Mouse (Mus musculus): ENCODE measurements around the gene Slc38a9. TPM values are rescaled to one million over a fixed set of nuclear protein-coding genes. Genes with fewer than 3 reads are reported as not detected.

Slc38a9 gene
- polyA plus RNA-seq (2015; fragmentation: Nextera tagmentation; extraction: Ambion mirVana): 17.7 and 18.4 TPM in 2 replicates

DNA sequence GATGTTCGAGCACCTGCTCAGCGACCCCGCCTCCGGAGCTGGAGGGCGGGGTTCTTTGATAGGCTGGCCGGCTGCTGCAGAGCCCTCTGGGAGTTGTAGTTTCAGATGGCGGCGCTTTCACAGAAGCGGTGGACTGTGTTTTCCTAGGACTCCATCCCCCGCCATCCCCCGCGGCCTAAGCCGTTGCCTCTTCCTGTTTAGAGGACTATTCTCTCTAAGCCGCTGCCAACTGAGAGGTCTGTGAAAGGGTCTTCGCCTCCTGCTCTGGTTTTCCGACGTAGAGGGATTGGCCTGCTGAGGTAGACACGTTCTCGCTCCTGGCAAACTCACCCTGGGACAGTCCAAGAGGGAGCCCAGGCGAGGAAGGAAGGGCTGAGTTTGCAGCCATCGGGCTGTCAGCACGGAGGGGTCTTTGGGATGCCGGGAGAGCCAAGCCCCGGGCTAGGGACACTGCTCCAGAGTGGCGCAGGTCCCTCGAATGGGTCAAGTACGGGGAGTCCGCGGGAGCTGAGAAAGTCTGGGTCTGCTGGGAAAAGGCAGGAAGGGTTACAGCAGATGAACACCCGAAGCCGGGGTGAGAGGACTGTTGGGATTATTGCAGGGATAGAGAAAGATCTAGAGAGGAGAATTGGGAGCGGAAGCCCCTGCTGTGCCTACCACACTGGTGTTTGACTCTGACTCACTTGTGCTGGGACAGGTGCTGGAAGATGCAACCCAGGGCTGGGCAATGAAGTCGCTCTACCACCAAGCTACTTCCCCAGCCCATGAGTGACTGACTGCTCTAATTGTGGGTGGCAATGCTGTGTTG is at the start of gene Slc38a9:
Slc38a9 (plus strand) TSS at position 178 of the 808 bp plus-strand sequence.
- ATAC-seq (ENCODE audit: low FRiP score, low TSS enrichment): peak; percentile 100
- Histone ChIP-seq H3K9me3 (ENCODE audit: low read length) (no peaks in the 10 kb centered on the region), H3K4me1 (ENCODE audit: insufficient read depth, low read length) (peaks cover 11% of the 10 kb centered on the region), H3K27me3 (ENCODE audit: insufficient read depth, low read length) (no peaks in the 10 kb centered on the region), H3K36me3 (ENCODE audit: insufficient read depth, low read length) (no peaks in the 10 kb centered on the region), H3K27ac (ENCODE audit: low read length) (no peak within 1 kb of the TSS), H3K9ac (replicated peaks; ENCODE audit: low read length) (peak within 1 kb of the TSS; percentile 72), H3K4me3 (ENCODE audit: low read length) (peak within 1 kb of the TSS; percentile 72), H3K4me2 (replicated peaks; ENCODE audit: low read depth, low read length) (peak within 1 kb of the TSS; percentile 68)
- under 1% methylated on average over 33 of the region's 33 CpGs for WGBS

DNA sequence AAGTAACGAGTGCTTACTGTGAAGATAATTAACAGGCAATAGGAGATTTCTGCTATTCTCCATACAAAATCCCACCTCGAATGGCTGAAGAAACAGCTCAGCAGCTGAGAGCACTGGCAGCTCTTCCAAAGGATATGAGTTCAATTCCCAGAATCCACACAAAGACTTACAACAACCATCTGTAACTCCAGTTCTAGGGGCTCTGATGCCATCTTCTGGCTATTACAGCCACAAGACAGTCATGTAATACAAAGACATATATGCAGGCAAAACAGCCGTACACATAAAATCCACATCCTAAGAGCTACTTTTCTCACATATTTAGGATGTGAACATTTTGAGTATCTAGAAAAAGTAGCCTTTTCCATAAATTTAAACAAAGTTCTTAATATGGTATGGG is 39.0 kb upstream of the Slc38a9 start:
- Histone ChIP-seq H3K36me3 (ENCODE audit: insufficient read depth, low read length) (no peaks in the 10 kb centered on the region), H3K4me2 (replicated peaks; ENCODE audit: low read depth, low read length) (no peak overlapping the region), H3K9me3 (ENCODE audit: low read length) (no peaks in the 10 kb centered on the region), H3K4me3 (ENCODE audit: low read length) (no peak overlapping the region), H3K27ac (ENCODE audit: low read length) (no peak overlapping the region), H3K4me1 (ENCODE audit: insufficient read depth, low read length) (no peaks in the 10 kb centered on the region), H3K9ac (replicated peaks; ENCODE audit: low read length) (no peak overlapping the region), H3K27me3 (ENCODE audit: insufficient read depth, low read length) (no peaks in the 10 kb centered on the region)
- ATAC-seq (ENCODE audit: low FRiP score, low TSS enrichment): no peak
- 54% methylated on average over 3 of the region's 3 CpGs for WGBS

DNA sequence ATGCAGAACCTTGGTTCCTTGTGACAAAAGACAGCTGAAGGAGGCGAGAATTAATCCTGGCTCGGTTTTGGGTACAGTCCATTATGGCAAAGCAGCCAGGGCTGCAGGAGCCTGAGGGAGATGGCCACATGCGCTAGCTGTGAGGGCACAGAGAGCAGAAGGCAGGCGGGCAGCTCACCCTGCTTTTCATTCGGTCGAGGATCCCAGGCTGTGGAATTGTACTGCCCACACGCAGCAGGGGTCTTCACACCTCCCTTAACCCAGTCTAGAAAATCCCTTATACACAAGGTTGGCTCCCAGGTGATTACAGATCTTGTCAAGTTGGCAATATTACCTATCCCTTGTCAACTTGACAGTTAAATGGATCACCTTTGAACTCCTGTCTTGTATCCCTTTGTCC is 36.9 kb upstream of the Slc38a9 start:
- ATAC-seq (ENCODE audit: low FRiP score, low TSS enrichment): no peak
- H3K27me3 ChIP-seq (ENCODE audit: insufficient read depth, low read length): no peaks in the 10 kb centered on the region
- no peak overlapping the region for H3K4me2 ChIP-seq (replicated peaks; ENCODE audit: low read depth, low read length)
- 66% methylated on average over 7 of the region's 7 CpGs for WGBS
- H3K4me3 ChIP-seq (ENCODE audit: low read length): no peak overlapping the region
- H3K9ac ChIP-seq (replicated peaks; ENCODE audit: low read length): no peak overlapping the region
- no peaks in the 10 kb centered on the region for H3K9me3 ChIP-seq (ENCODE audit: low read length)
- H3K27ac ChIP-seq (ENCODE audit: low read length): no peak overlapping the region
- no peaks in the 10 kb centered on the region for H3K36me3 ChIP-seq (ENCODE audit: insufficient read depth, low read length)
- no peaks in the 10 kb centered on the region for H3K4me1 ChIP-seq (ENCODE audit: insufficient read depth, low read length)

DNA sequence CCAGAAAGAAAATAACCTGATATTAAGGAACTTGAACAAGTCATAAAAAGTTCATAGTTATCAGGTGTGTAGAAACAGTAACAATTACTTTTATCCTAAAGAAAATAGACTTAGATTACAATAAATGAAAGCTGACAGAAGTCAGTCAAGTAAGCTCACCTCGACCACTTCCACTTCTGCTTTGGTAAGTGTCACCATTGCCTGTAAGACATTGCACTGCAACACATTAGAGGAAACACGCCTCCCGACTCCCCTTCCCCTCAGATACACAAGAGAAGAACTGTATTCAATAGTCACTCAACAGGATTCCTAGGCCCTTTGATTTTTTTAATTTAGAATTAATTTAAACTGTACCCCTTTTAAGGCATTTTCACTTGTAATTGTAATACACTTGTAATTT is 35.9 kb upstream of the Slc38a9 start:
- Histone ChIP-seq H3K36me3 (ENCODE audit: insufficient read depth, low read length) (no peaks in the 10 kb centered on the region), H3K4me1 (ENCODE audit: insufficient read depth, low read length) (no peaks in the 10 kb centered on the region), H3K27ac (ENCODE audit: low read length) (no peak overlapping the region), H3K4me3 (ENCODE audit: low read length) (no peak overlapping the region), H3K9ac (replicated peaks; ENCODE audit: low read length) (no peak overlapping the region), H3K4me2 (replicated peaks; ENCODE audit: low read depth, low read length) (no peak overlapping the region), H3K27me3 (ENCODE audit: insufficient read depth, low read length) (no peaks in the 10 kb centered on the region), H3K9me3 (ENCODE audit: low read length) (no peaks in the 10 kb centered on the region)
- ATAC-seq (ENCODE audit: low FRiP score, low TSS enrichment): no peak
- 81% methylated on average over 3 of the region's 3 CpGs for WGBS

DNA sequence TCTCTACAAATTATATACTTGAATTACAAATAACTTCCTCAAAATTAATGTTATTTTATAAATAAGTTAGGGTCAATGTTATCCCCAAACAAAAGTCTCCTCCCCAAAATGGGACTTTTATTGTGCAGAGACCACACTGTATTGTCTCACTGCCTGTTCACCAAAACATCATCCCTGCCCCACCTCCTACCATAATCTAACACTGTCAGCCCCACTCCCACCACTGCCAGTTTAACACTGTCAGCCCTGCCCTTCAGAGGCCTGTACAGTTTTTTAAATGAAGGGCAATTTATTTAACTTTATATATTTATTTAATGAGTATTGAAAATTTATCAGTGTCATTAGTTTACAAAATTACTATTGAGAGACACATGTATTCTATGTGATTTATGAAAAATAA is 35.0 kb upstream of the Slc38a9 start:
- Histone ChIP-seq H3K27ac (ENCODE audit: low read length) (no peak overlapping the region), H3K36me3 (ENCODE audit: insufficient read depth, low read length) (no peaks in the 10 kb centered on the region), H3K4me1 (ENCODE audit: insufficient read depth, low read length) (no peaks in the 10 kb centered on the region), H3K27me3 (ENCODE audit: insufficient read depth, low read length) (no peaks in the 10 kb centered on the region), H3K9me3 (ENCODE audit: low read length) (no peaks in the 10 kb centered on the region), H3K9ac (replicated peaks; ENCODE audit: low read length) (no peak overlapping the region), H3K4me2 (replicated peaks; ENCODE audit: low read depth, low read length) (no peak overlapping the region), H3K4me3 (ENCODE audit: low read length) (no peak overlapping the region)
- ATAC-seq (ENCODE audit: low FRiP score, low TSS enrichment): no peak

DNA sequence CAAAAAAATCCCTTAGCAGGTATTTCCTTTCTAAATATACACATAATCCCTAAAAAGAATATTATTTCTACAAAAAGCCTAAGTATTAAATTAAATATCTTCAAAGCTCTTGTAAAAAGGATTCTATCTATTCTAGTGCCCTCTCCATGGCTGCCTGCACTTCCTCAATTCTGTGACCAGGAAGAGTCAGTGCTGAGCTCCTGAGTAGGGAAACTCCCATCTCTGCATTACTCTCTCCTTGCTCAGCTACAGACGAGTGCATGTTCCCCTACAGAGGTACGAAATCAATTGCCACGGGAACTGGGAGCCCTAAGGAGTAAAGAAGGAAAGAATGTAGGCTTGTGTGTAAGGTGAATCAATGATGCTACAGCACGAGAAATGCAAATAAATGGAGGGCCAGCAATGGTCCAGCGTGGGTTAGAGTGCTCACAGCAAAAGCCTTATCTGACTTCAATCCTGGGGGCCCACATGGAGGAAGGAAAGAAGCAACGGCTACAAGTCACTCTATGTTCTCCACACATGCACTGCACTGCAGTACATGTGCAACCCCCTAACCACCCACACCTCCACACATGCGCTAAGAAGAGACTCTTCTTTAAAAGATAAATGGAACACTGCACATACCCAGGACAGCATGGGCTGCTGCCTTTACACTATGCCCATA is 25.2 kb upstream of the Slc38a9 start:
- WGBS: 69% methylated on average over 7 of the region's 7 CpGs
- no peak overlapping the region for H3K9ac ChIP-seq (replicated peaks; ENCODE audit: low read length)
- H3K27me3 ChIP-seq (ENCODE audit: insufficient read depth, low read length): no peaks in the 10 kb centered on the region
- H3K4me3 ChIP-seq (ENCODE audit: low read length): no peak overlapping the region
- no peak overlapping the region for H3K4me2 ChIP-seq (replicated peaks; ENCODE audit: low read depth, low read length)
- no peaks in the 10 kb centered on the region for H3K4me1 ChIP-seq (ENCODE audit: insufficient read depth, low read length)
- no peaks in the 10 kb centered on the region for H3K9me3 ChIP-seq (ENCODE audit: low read length)
- no peak for ATAC-seq (ENCODE audit: low FRiP score, low TSS enrichment)
- no peak overlapping the region for H3K27ac ChIP-seq (ENCODE audit: low read length)
- no peaks in the 10 kb centered on the region for H3K36me3 ChIP-seq (ENCODE audit: insufficient read depth, low read length)

DNA sequence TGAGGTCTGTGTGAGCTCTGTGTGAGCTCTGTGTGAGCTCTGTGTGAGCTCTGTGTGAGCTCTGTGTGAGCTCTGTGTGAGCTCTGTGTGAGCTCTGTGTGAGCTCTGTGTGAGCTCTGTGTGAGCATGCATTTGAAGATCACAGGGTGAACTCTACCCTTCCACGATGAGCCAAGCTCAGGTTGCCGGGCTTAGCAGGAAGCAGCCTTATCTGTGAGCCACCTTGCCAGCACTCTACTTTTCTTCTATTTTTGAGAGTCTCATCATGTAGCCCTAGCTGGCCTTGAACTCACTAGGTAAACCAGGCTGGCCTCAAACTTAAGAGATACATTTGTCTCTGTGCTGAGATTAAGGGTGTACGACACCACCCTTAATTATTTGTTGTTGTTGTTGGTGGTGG is 24.1 kb upstream of the Slc38a9 start:
- Histone ChIP-seq H3K27ac (ENCODE audit: low read length) (no peak overlapping the region), H3K9me3 (ENCODE audit: low read length) (no peaks in the 10 kb centered on the region), H3K36me3 (ENCODE audit: insufficient read depth, low read length) (no peaks in the 10 kb centered on the region), H3K4me3 (ENCODE audit: low read length) (no peak overlapping the region), H3K27me3 (ENCODE audit: insufficient read depth, low read length) (no peaks in the 10 kb centered on the region), H3K4me2 (replicated peaks; ENCODE audit: low read depth, low read length) (no peak overlapping the region), H3K4me1 (ENCODE audit: insufficient read depth, low read length) (no peaks in the 10 kb centered on the region), H3K9ac (replicated peaks; ENCODE audit: low read length) (no peak overlapping the region)
- ATAC-seq (ENCODE audit: low FRiP score, low TSS enrichment): no peak
- WGBS: 53% methylated on average over 3 of the region's 3 CpGs

DNA sequence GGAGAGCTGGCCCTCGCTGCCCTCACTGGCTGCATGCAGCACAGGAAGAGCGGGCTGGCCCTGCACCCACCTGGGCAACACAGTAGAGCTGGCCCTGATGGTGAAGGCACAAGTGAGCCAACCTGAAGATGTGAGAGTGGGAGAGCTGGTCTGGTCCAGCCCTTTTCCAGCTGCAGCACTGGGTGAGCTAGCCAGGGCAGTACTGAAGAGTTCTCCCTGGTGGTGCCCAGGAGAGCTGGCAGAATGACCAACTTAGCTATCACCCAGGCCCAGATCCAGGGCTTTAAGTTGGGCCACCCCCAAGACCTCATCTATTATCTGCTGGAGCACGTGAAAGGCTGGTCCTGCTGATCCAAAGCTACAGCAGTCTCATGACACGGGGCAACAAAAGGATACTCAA is 21.4 kb upstream of the Slc38a9 start:
- no peak overlapping the region for H3K9ac ChIP-seq (replicated peaks; ENCODE audit: low read length)
- no peak for ATAC-seq (ENCODE audit: low FRiP score, low TSS enrichment)
- no peaks in the 10 kb centered on the region for H3K36me3 ChIP-seq (ENCODE audit: insufficient read depth, low read length)
- H3K9me3 ChIP-seq (ENCODE audit: low read length): no peaks in the 10 kb centered on the region
- no peak overlapping the region for H3K4me3 ChIP-seq (ENCODE audit: low read length)
- H3K27me3 ChIP-seq (ENCODE audit: insufficient read depth, low read length): no peaks in the 10 kb centered on the region
- H3K4me2 ChIP-seq (replicated peaks; ENCODE audit: low read depth, low read length): no peak overlapping the region
- no peak overlapping the region for H3K27ac ChIP-seq (ENCODE audit: low read length)
- WGBS: 71% methylated on average over 4 of the region's 4 CpGs
- no peaks in the 10 kb centered on the region for H3K4me1 ChIP-seq (ENCODE audit: insufficient read depth, low read length)

- Histone ChIP-seq H3K4me1 (ENCODE audit: insufficient read depth, low read length) (no peaks in the 10 kb centered on the region), H3K27me3 (ENCODE audit: insufficient read depth, low read length) (no peaks in the 10 kb centered on the region), H3K36me3 (ENCODE audit: insufficient read depth, low read length) (no peaks in the 10 kb centered on the region), H3K9ac (replicated peaks; ENCODE audit: low read length) (no peak overlapping the region), H3K4me3 (ENCODE audit: low read length) (no peak overlapping the region), H3K27ac (ENCODE audit: low read length) (no peak overlapping the region), H3K4me2 (replicated peaks; ENCODE audit: low read depth, low read length) (no peak overlapping the region), H3K9me3 (ENCODE audit: low read length) (no peaks in the 10 kb centered on the region)
- ATAC-seq (ENCODE audit: low FRiP score, low TSS enrichment): no peak
- 93% methylated on average over 3 of the region's 3 CpGs for WGBS
Observed at GRCm38 (mm10) chr13:112642897-112643296, 17.7 kb upstream of the Slc38a9 start.

GRCm38 (mm10) chr13:112644996-112645395 is 15.6 kb upstream of the Slc38a9 start:
- WGBS: 81% methylated on average over 3 of the region's 3 CpGs
- no peak for ATAC-seq (ENCODE audit: low FRiP score, low TSS enrichment)

More at GRCm38 (mm10) chr13:112644996-112645395, 15.6 kb upstream of the Slc38a9 start:
- Histone ChIP-seq H3K4me3 (ENCODE audit: low read length) (no peak overlapping the region), H3K9ac (replicated peaks; ENCODE audit: low read length) (no peak overlapping the region), H3K4me1 (ENCODE audit: insufficient read depth, low read length) (no peaks in the 10 kb centered on the region), H3K4me2 (replicated peaks; ENCODE audit: low read depth, low read length) (no peak overlapping the region), H3K36me3 (ENCODE audit: insufficient read depth, low read length) (no peaks in the 10 kb centered on the region), H3K27me3 (ENCODE audit: insufficient read depth, low read length) (no peaks in the 10 kb centered on the region), H3K9me3 (ENCODE audit: low read length) (no peaks in the 10 kb centered on the region), H3K27ac (ENCODE audit: low read length) (no peak overlapping the region)

Data from kidney, embryonic 16.5 days (tissue).